Mouse (Mus musculus): ENCODE measurements at regions not wholly inside any gene's neighbourhood (a gene's known extent, or its start where the extent isn't known, plus 50 kb on each side); places are given as distances from the start of the nearest gene placed in this dataset.

GRCm38 (mm10) chr6:143518476-143518875, 351.5 kb downstream of the Etnk1 start:
- no peak for ATAC-seq (ENCODE audit: low FRiP score)
- Histone ChIP-seq H3K27me3 (ENCODE audit: control insufficient read depth, insufficient read depth, low read length) (no peaks in the 10 kb centered on the region), H3K27ac (ENCODE audit: low read depth, low read length) (no peak overlapping the region)

GRCm38 (mm10) chr6:143519668-143520067, 352.6 kb downstream of the Etnk1 start:
- no peaks in the 10 kb centered on the region for H3K9me3 ChIP-seq (ENCODE audit: control insufficient read depth, low read length)
- H3K36me3 ChIP-seq (ENCODE audit: control insufficient read depth, insufficient read depth, low read length): no peaks in the 10 kb centered on the region
- no peaks in the 10 kb centered on the region for H3K27me3 ChIP-seq (ENCODE audit: control insufficient read depth, insufficient read depth, low read length)
- ATAC-seq (ENCODE audit: low FRiP score): no peak
- no peak overlapping the region for H3K4me2 ChIP-seq (replicated peaks; ENCODE audit: low read depth, low read length)
- H3K9ac ChIP-seq (ENCODE audit: low read depth, low read length): no peak overlapping the region
- no peaks in the 10 kb centered on the region for H3K4me1 ChIP-seq (replicated peaks; ENCODE audit: control insufficient read depth, insufficient read depth, low read length)
- no peak for DNase-seq (ENCODE audit: low spot score)
- 91% methylated on average over 5 of the region's 5 CpGs for WGBS
- no peak overlapping the region for H3K27ac ChIP-seq (ENCODE audit: low read depth, low read length)
- H3K4me3 ChIP-seq (ENCODE audit: low read depth, low read length): no peak overlapping the region

More at GRCm38 (mm10) chr6:143518476-143518875, 351.5 kb downstream of the Etnk1 start:
- no peak for DNase-seq (ENCODE audit: low spot score)
- 94% methylated on average over 8 of the region's 8 CpGs for WGBS
- Histone ChIP-seq H3K4me1 (replicated peaks; ENCODE audit: control insufficient read depth, insufficient read depth, low read length) (no peaks in the 10 kb centered on the region), H3K36me3 (ENCODE audit: control insufficient read depth, insufficient read depth, low read length) (no peaks in the 10 kb centered on the region), H3K4me3 (ENCODE audit: low read depth, low read length) (no peak overlapping the region), H3K9ac (ENCODE audit: low read depth, low read length) (no peak overlapping the region), H3K4me2 (replicated peaks; ENCODE audit: low read depth, low read length) (no peak overlapping the region), H3K9me3 (ENCODE audit: control insufficient read depth, low read length) (no peaks in the 10 kb centered on the region)

- Histone ChIP-seq H3K27ac (ENCODE audit: low read depth, low read length) (no peak overlapping the region), H3K9ac (ENCODE audit: low read depth, low read length) (no peak overlapping the region), H3K4me3 (ENCODE audit: low read depth, low read length) (no peak overlapping the region), H3K4me1 (replicated peaks; ENCODE audit: control insufficient read depth, insufficient read depth, low read length) (no peaks in the 10 kb centered on the region), H3K36me3 (ENCODE audit: control insufficient read depth, insufficient read depth, low read length) (no peaks in the 10 kb centered on the region), H3K4me2 (replicated peaks; ENCODE audit: low read depth, low read length) (no peak overlapping the region), H3K27me3 (ENCODE audit: control insufficient read depth, insufficient read depth, low read length) (no peaks in the 10 kb centered on the region), H3K9me3 (ENCODE audit: control insufficient read depth, low read length) (no peaks in the 10 kb centered on the region)
- 94% methylated on average over 4 of the region's 4 CpGs for WGBS
- ATAC-seq (ENCODE audit: low FRiP score) (no peak), DNase-seq (ENCODE audit: low spot score) (no peak)
Observed at GRCm38 (mm10) chr6:143525092-143525491, 358.1 kb downstream of the Etnk1 start.

GRCm38 (mm10) chr6:143528898-143529297, 361.9 kb downstream of the Etnk1 start:
- Histone ChIP-seq H3K9ac (ENCODE audit: low read depth, low read length) (no peak overlapping the region), H3K9me3 (ENCODE audit: control insufficient read depth, low read length) (no peaks in the 10 kb centered on the region), H3K4me3 (ENCODE audit: low read depth, low read length) (no peak overlapping the region), H3K4me2 (replicated peaks; ENCODE audit: low read depth, low read length) (no peak overlapping the region), H3K4me1 (replicated peaks; ENCODE audit: control insufficient read depth, insufficient read depth, low read length) (no peaks in the 10 kb centered on the region), H3K27ac (ENCODE audit: low read depth, low read length) (no peak overlapping the region), H3K27me3 (ENCODE audit: control insufficient read depth, insufficient read depth, low read length) (no peaks in the 10 kb centered on the region), H3K36me3 (ENCODE audit: control insufficient read depth, insufficient read depth, low read length) (no peaks in the 10 kb centered on the region)
- WGBS: 95% methylated on average over 7 of the region's 7 CpGs
- ATAC-seq (ENCODE audit: low FRiP score) (no peak), DNase-seq (ENCODE audit: low spot score) (no peak)

- H3K4me2 ChIP-seq (replicated peaks; ENCODE audit: low read depth, low read length): no peak overlapping the region
- DNase-seq (ENCODE audit: low spot score) (peak; percentile 27), ATAC-seq (ENCODE audit: low FRiP score) (no peak)
- H3K4me3 ChIP-seq (ENCODE audit: low read depth, low read length): no peak overlapping the region
- H3K9ac ChIP-seq (ENCODE audit: low read depth, low read length): no peak overlapping the region
- H3K9me3 ChIP-seq (ENCODE audit: control insufficient read depth, low read length): no peaks in the 10 kb centered on the region
- H3K27me3 ChIP-seq (ENCODE audit: control insufficient read depth, insufficient read depth, low read length): no peaks in the 10 kb centered on the region
- WGBS: 59% methylated on average over 13 of the region's 13 CpGs
- H3K4me1 ChIP-seq (replicated peaks; ENCODE audit: control insufficient read depth, insufficient read depth, low read length): no peaks in the 10 kb centered on the region
- no peak overlapping the region for H3K27ac ChIP-seq (ENCODE audit: low read depth, low read length)
- H3K36me3 ChIP-seq (ENCODE audit: control insufficient read depth, insufficient read depth, low read length): no peaks in the 10 kb centered on the region
Observed at GRCm38 (mm10) chr6:143530372-143531224, 363.6 kb downstream of the Etnk1 start.

- WGBS: 39% methylated on average over 6 of the region's 6 CpGs
- no peaks in the 10 kb centered on the region for H3K4me1 ChIP-seq (replicated peaks; ENCODE audit: control insufficient read depth, insufficient read depth, low read length)
- no peaks in the 10 kb centered on the region for H3K27me3 ChIP-seq (ENCODE audit: control insufficient read depth, insufficient read depth, low read length)
- H3K27ac ChIP-seq (ENCODE audit: low read depth, low read length): no peak overlapping the region
- ATAC-seq (ENCODE audit: low FRiP score) (no peak), DNase-seq (ENCODE audit: low spot score) (peak; percentile 20)
- H3K9ac ChIP-seq (ENCODE audit: low read depth, low read length): no peak overlapping the region
- no peak overlapping the region for H3K4me3 ChIP-seq (ENCODE audit: low read depth, low read length)
- no peak overlapping the region for H3K4me2 ChIP-seq (replicated peaks; ENCODE audit: low read depth, low read length)
- no peaks in the 10 kb centered on the region for H3K36me3 ChIP-seq (ENCODE audit: control insufficient read depth, insufficient read depth, low read length)
- H3K9me3 ChIP-seq (ENCODE audit: control insufficient read depth, low read length): no peaks in the 10 kb centered on the region
Observed at GRCm38 (mm10) chr6:143531477-143531876, 364.5 kb downstream of the Etnk1 start.

- Histone ChIP-seq H3K4me2 (replicated peaks; ENCODE audit: low read depth, low read length) (no peak overlapping the region), H3K9me3 (ENCODE audit: control insufficient read depth, low read length) (no peaks in the 10 kb centered on the region), H3K27me3 (ENCODE audit: control insufficient read depth, insufficient read depth, low read length) (no peaks in the 10 kb centered on the region), H3K9ac (ENCODE audit: low read depth, low read length) (no peak overlapping the region), H3K4me3 (ENCODE audit: low read depth, low read length) (no peak overlapping the region), H3K4me1 (replicated peaks; ENCODE audit: control insufficient read depth, insufficient read depth, low read length) (no peaks in the 10 kb centered on the region), H3K36me3 (ENCODE audit: control insufficient read depth, insufficient read depth, low read length) (no peaks in the 10 kb centered on the region), H3K27ac (ENCODE audit: low read depth, low read length) (no peak overlapping the region)
- no peak for ATAC-seq (ENCODE audit: low FRiP score)
- no peak for DNase-seq (ENCODE audit: low spot score)
- WGBS: 95% methylated on average over 12 of the region's 12 CpGs
Observed at GRCm38 (mm10) chr6:143532380-143532779, 365.4 kb downstream of the Etnk1 start.

- H3K4me1 ChIP-seq (replicated peaks; ENCODE audit: control insufficient read depth, insufficient read depth, low read length): no peaks in the 10 kb centered on the region
- H3K27me3 ChIP-seq (ENCODE audit: control insufficient read depth, insufficient read depth, low read length): no peaks in the 10 kb centered on the region
- no peak overlapping the region for H3K4me2 ChIP-seq (replicated peaks; ENCODE audit: low read depth, low read length)
- no peaks in the 10 kb centered on the region for H3K9me3 ChIP-seq (ENCODE audit: control insufficient read depth, low read length)
- 90% methylated on average over 12 of the region's 12 CpGs for WGBS
- no peak overlapping the region for H3K9ac ChIP-seq (ENCODE audit: low read depth, low read length)
- DNase-seq (ENCODE audit: low spot score) (no peak), ATAC-seq (ENCODE audit: low FRiP score) (no peak)
- no peaks in the 10 kb centered on the region for H3K36me3 ChIP-seq (ENCODE audit: control insufficient read depth, insufficient read depth, low read length)
- H3K4me3 ChIP-seq (ENCODE audit: low read depth, low read length): no peak overlapping the region
- H3K27ac ChIP-seq (ENCODE audit: low read depth, low read length): no peak overlapping the region
Observed at GRCm38 (mm10) chr6:143535265-143535664, 368.2 kb downstream of the Etnk1 start.

- Histone ChIP-seq H3K4me3 (ENCODE audit: low read depth, low read length) (no peak overlapping the region), H3K4me2 (replicated peaks; ENCODE audit: low read depth, low read length) (no peak overlapping the region), H3K36me3 (ENCODE audit: control insufficient read depth, insufficient read depth, low read length) (no peaks in the 10 kb centered on the region), H3K27ac (ENCODE audit: low read depth, low read length) (no peak overlapping the region), H3K9ac (ENCODE audit: low read depth, low read length) (no peak overlapping the region), H3K9me3 (ENCODE audit: control insufficient read depth, low read length) (no peaks in the 10 kb centered on the region), H3K4me1 (replicated peaks; ENCODE audit: control insufficient read depth, insufficient read depth, low read length) (no peaks in the 10 kb centered on the region), H3K27me3 (ENCODE audit: control insufficient read depth, insufficient read depth, low read length) (no peaks in the 10 kb centered on the region)
- DNase-seq (ENCODE audit: low spot score): no peak
- ATAC-seq (ENCODE audit: low FRiP score): no peak
- 91% methylated on average over 15 of the region's 15 CpGs for WGBS
Observed at GRCm38 (mm10) chr6:143535726-143536125, 368.7 kb downstream of the Etnk1 start.
